Mouse (Mus musculus): ENCODE measurements at regions not wholly inside any gene's neighbourhood (a gene's known extent, or its start where the extent isn't known, plus 50 kb on each side); places are given as distances from the start of the nearest gene placed in this dataset.
"Not testable (repeated sequence)": the region's sequence is repeated elsewhere in the genome, so short reads cannot be mapped to it uniquely, and the experiment has no call there.

DNA sequence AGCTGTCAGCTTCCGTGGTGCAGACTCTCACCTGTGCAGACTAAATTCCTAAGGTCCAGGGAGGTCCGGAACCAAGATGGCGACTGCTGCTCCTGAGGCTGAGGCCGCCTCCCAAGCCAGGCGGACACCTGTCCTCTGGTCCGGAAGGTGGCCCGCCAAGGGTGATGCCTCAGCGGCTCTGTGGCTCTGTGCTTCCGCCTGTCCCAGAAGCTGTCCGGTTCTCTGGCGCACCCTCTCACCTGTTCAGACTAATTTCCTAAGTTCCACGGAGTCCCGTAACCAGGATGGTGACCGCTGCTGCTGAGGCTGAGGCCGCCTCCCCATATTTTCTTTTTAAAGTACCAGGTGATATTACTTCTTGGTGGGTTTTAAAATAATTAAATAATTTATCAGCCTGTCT, 65.4 kb upstream of the B3galnt2 start:
- peak; percentile 18; the same call in 1 of the 2 replicates for ATAC-seq (ENCODE audit: low read depth)
- DNase-seq (ENCODE audit: low spot score); H3K9me3 ChIP-seq (ENCODE audit: control insufficient read depth, low read length); H3K36me3 ChIP-seq (ENCODE audit: control insufficient read depth, insufficient read depth, low read length); H3K9ac ChIP-seq (ENCODE audit: low read depth, low read length); H3K27ac ChIP-seq (replicated peaks; ENCODE audit: low read depth, low read length); H3K4me3 ChIP-seq (ENCODE audit: low read depth, low read length); H3K27me3 ChIP-seq (replicated peaks; ENCODE audit: control insufficient read depth, insufficient read depth, low read length); H3K4me2 ChIP-seq (ENCODE audit: low read depth, low read length); H3K4me1 ChIP-seq (ENCODE audit: control insufficient read depth, insufficient read depth, low read length): not testable (repeated sequence)
- WGBS = 86% methylated on average over 15 of the region's 15 CpGs

DNA sequence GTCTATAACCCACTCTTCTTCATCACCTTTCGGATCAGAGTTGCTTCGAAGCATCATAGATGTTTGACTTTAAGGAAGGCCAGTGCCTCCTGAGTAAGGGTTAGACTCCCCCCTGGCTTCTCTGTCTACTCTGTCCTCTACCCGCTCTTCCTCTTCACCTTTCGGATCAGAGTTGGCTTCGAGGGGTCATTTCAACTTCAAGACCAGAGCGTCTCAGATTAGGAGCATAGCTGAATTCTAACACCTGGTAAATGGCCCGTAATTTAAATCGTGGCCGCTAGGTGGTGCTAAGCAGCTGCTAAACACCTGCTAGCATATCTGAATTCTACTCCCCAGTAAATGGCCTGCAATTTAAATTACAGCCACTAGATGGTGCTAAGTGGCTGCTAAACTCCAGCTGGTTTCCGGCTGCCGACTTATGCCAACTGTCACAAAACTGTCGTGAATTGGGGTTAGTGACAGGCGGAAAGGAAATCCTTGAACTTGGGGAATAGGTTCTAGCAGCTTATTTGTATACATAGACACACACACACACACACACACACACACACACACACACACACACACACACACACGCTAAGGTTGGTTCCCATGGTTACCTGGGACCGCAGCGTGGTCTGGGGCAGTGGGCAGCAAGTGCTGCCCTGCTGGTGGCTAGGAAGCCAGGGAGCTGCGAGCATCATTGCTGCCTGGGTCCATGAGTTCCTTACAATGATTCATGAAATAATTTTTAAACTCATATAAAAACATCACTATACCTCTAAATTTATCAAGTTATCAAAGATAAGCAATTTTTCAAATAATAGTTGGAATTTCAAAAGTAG, 64.8 kb upstream of the B3galnt2 start:
- no peaks in the 10 kb centered on the region for H3K9me3 ChIP-seq (ENCODE audit: control insufficient read depth, low read length)
- ATAC-seq (ENCODE audit: low read depth) = peak; percentile 92
- peak; percentile 98 for DNase-seq (ENCODE audit: low spot score)
- WGBS = 23% methylated on average over 17 of the region's 17 CpGs
- H3K4me3 ChIP-seq (ENCODE audit: low read depth, low read length) = peak overlapping the region; percentile 47
- no peaks in the 10 kb centered on the region for H3K4me1 ChIP-seq (ENCODE audit: control insufficient read depth, insufficient read depth, low read length)
- H3K27ac ChIP-seq (replicated peaks; ENCODE audit: low read depth, low read length) = no peak overlapping the region
- no peaks in the 10 kb centered on the region for H3K36me3 ChIP-seq (ENCODE audit: control insufficient read depth, insufficient read depth, low read length)
- peak overlapping the region; percentile 58 for H3K4me2 ChIP-seq (ENCODE audit: low read depth, low read length)
- H3K27me3 ChIP-seq (replicated peaks; ENCODE audit: control insufficient read depth, insufficient read depth, low read length) = no peaks in the 10 kb centered on the region
- peak overlapping the region; percentile 42; the same call in 1 of the 2 replicates for H3K9ac ChIP-seq (ENCODE audit: low read depth, low read length)

DNA sequence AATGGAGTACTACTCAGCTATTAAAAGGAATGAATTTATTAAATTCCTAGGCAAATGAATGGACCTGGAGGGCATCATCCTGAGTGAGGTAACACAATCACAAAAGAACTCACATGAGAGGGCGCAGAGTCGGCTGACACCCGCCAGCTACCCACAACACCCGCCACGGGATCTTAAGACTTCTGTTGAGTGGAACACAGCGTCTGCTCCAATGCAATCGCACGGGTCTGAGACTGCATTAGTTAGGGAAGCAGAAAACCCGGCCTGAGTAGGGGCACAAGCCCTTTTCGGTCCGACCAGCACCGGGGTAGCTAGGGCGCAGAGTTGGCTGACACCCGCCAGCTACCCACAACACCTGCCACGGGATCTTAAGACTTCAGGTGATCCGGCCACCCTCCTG, 52.1 kb upstream of the B3galnt2 start:
- not testable (repeated sequence) for H3K4me3 ChIP-seq (ENCODE audit: low read depth, low read length); H3K9ac ChIP-seq (ENCODE audit: low read depth, low read length); H3K4me2 ChIP-seq (ENCODE audit: low read depth, low read length); H3K36me3 ChIP-seq (ENCODE audit: control insufficient read depth, insufficient read depth, low read length); H3K4me1 ChIP-seq (ENCODE audit: control insufficient read depth, insufficient read depth, low read length); DNase-seq (ENCODE audit: low spot score); ATAC-seq (ENCODE audit: low read depth); H3K9me3 ChIP-seq (ENCODE audit: control insufficient read depth, low read length); H3K27me3 ChIP-seq (replicated peaks; ENCODE audit: control insufficient read depth, insufficient read depth, low read length); H3K27ac ChIP-seq (replicated peaks; ENCODE audit: low read depth, low read length)
- 94% methylated on average over 14 of the region's 16 CpGs for WGBS
